Mouse (Mus musculus): ENCODE measurements around the gene Cdc6. TPM values are rescaled to one million over a fixed set of nuclear protein-coding genes. Genes with fewer than 3 reads are reported as not detected.

The Cdc6 gene
- total and polyA plus RNA-seq, 3 experiments, result 56.9 to 104 (median 69.4) TPM

DNA sequence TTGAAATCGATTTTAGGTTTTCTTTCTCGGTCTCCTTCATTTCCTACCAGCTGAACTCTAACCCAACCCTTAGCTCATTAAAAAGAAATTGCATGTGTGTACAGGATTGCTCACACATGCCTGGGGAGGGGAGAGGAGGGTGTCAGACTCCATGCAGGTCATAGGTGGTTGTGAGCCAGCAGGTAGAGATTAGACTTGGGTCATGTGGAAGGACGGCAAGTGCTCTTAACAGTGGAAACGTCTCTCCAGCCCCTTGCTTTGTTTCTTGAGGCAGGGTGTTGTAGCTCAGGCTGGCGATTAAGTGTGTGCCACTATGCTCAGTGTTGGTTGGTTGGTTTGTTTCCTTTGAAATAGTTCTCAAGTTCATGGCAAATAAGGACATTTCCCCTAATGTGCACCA lies 36.8 kb upstream of the Cdc6 start:
- TF ChIP-seq ZMIZ1 (IDR thresholded peaks at IDR 0.05; ENCODE audit: low read depth, low read length) (no peak), TBP (IDR thresholded peaks at IDR 0.05; ENCODE audit: low read depth, low read length) (no peak), MEF2A (IDR thresholded peaks at IDR 0.05; ENCODE audit: extremely low read depth, insufficient replicate concordance, low read depth, low read length, poor library complexity, severe bottlenecking) (no peak), USF1 (IDR thresholded peaks at IDR 0.05; ENCODE audit: low read depth, low read length) (no peak), CTCF (IDR thresholded peaks at IDR 0.05 in 2 of 3, conservative IDR thresholded peaks at IDR 0.05 in 1 of 3; ENCODE audit: control insufficient read depth in 1 of 3, insufficient read depth in 1 of 3, low read depth in 2 of 3, low read length in 3 of 3, poor library complexity in 1 of 3, severe bottlenecking in 1 of 3) (no peak), MYB (IDR thresholded peaks at IDR 0.05; ENCODE audit: low read depth, low read length) (no peak), NELFE (IDR thresholded peaks at IDR 0.05; ENCODE audit: low read depth, low read length) (no peak)
- H3K79me2 ChIP-seq (ENCODE audit: control insufficient read depth, insufficient read depth, low read length, poor library complexity), result peaks cover 3% of the 10 kb centered on the region
- H3K9ac ChIP-seq (ENCODE audit: control insufficient read depth, low read depth, low read length, poor library complexity, severe bottlenecking), result no peak overlapping the region
- H3K4me3 ChIP-seq (ENCODE audit: control insufficient read depth in 1 of 2, insufficient read depth in 1 of 2, low read depth in 2 of 2, low read length in 2 of 2), result no peak overlapping the region
- no peaks in the 10 kb centered on the region for H3K9me3 ChIP-seq (replicated peaks; ENCODE audit: insufficient read depth, low read length)
- no peak overlapping the region for H3K27ac ChIP-seq (ENCODE audit: control insufficient read depth, low read depth, low read length)
- peaks cover 9 to 11% of the 10 kb centered on the region in 2 experiments for H3K36me3 ChIP-seq (ENCODE audit: control insufficient read depth in 1 of 2, insufficient read depth in 2 of 2, low read length in 2 of 2)
- H3K4me1 ChIP-seq (ENCODE audit: control insufficient read depth in 1 of 2, insufficient read depth in 2 of 2, low read length in 2 of 2), result peaks cover 4 to 9% of the 10 kb centered on the region in 2 experiments
- no peaks in the 10 kb centered on the region for H3K27me3 ChIP-seq (ENCODE audit: control insufficient read depth in 1 of 2, insufficient read depth in 2 of 2, low read length in 2 of 2)
- no peak for DNase-seq (ENCODE audit: low read depth, low spot score)

DNA sequence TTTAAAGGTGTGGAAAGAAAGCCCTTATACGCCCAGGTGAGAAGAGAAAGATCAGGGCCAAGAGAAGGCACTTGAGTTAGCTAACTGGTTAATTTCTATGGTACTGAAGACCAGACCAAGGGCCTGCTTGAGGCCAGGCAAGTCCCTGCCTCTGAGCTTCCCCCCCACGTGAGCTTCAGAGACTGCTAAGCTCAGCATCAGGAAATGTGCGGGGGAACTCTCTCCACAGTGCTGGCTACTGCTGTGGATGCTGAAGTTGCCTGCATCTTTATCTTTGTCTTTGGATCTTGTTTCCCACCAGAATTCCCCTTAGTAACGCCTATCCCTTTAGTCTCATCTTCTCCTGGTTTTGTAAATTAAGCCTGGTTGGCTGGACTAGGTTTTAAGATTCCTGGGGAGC lies 36.2 kb upstream of the Cdc6 start:
- no peak for DNase-seq (ENCODE audit: low read depth, low spot score)
- Histone ChIP-seq H3K9ac (ENCODE audit: control insufficient read depth, low read depth, low read length, poor library complexity, severe bottlenecking) (no peak overlapping the region), H3K79me2 (ENCODE audit: control insufficient read depth, insufficient read depth, low read length, poor library complexity) (peaks cover 3% of the 10 kb centered on the region), H3K4me1 (ENCODE audit: control insufficient read depth in 1 of 2, insufficient read depth in 2 of 2, low read length in 2 of 2) (peaks cover 4 to 9% of the 10 kb centered on the region in 2 experiments), H3K36me3 (ENCODE audit: control insufficient read depth in 1 of 2, insufficient read depth in 2 of 2, low read length in 2 of 2) (peaks cover 9 to 11% of the 10 kb centered on the region in 2 experiments), H3K27me3 (ENCODE audit: control insufficient read depth in 1 of 2, insufficient read depth in 2 of 2, low read length in 2 of 2) (no peaks in the 10 kb centered on the region), H3K27ac (ENCODE audit: control insufficient read depth, low read depth, low read length) (no peak overlapping the region), H3K4me3 (ENCODE audit: control insufficient read depth in 1 of 2, insufficient read depth in 1 of 2, low read depth in 2 of 2, low read length in 2 of 2) (no peak overlapping the region), H3K9me3 (replicated peaks; ENCODE audit: insufficient read depth, low read length) (no peaks in the 10 kb centered on the region)
- TF ChIP-seq RCOR1 (IDR thresholded peaks at IDR 0.05; ENCODE audit: low read depth, low read length) (no peak), ZKSCAN1 (IDR thresholded peaks at IDR 0.05; ENCODE audit: low read depth, low read length) (no peak), GABPA (IDR thresholded peaks at IDR 0.05; ENCODE audit: low read depth, low read length) (no peak), BHLHE40 (IDR thresholded peaks at IDR 0.05; ENCODE audit: borderline replicate concordance, low read depth, low read length) (no peak), ZNF384 (IDR thresholded peaks at IDR 0.05; ENCODE audit: low read depth, low read length) (no peak), NRF1 (IDR thresholded peaks at IDR 0.05; ENCODE audit: insufficient read depth, low read depth, low read length, poor library complexity, severe bottlenecking) (no peak), USF2 (IDR thresholded peaks at IDR 0.05; ENCODE audit: borderline replicate concordance in 1 of 2, insufficient read depth in 1 of 2, low read depth in 1 of 2, low read length in 2 of 2) (no peak), SIN3A (IDR thresholded peaks at IDR 0.05; ENCODE audit: low read length) (no peak), ELF1 (IDR thresholded peaks at IDR 0.05; ENCODE audit: low read depth, low read length) (no peak), GATA1 (IDR thresholded peaks at IDR 0.05; ENCODE audit: low read depth, low read length) (no peak), HCFC1 (IDR thresholded peaks at IDR 0.05; ENCODE audit: low read depth, low read length) (no peak), CHD1 (IDR thresholded peaks at IDR 0.05; ENCODE audit: low read depth, low read length) (no peak), MXI1 (IDR thresholded peaks at IDR 0.05; ENCODE audit: low read depth, low read length) (no peak), CHD2 (IDR thresholded peaks at IDR 0.05; ENCODE audit: low read length) (no peak), ZC3H11A (IDR thresholded peaks at IDR 0.05; ENCODE audit: low read depth, low read length) (no peak), MAX (IDR thresholded peaks at IDR 0.05; ENCODE audit: low read length) (no peak)

Data from MEL (cell line).